Mouse (Mus musculus) effector memory CD4-positive, alpha-beta T cell, adult 7 months (primary cell): ENCODE results near the gene Palmd. TPM values are rescaled to one million over a fixed set of nuclear protein-coding genes. Genes with fewer than 3 reads are reported as not detected.

Experiments used
- polyA plus RNA-seq: library from polyadenylated mRNA; unstranded; fragments of 100-300 nt; shearing (Covaris generic); gene quantifications from one replicate; pipeline ENCODE4 v1.2.1, GENCODE M21; 2017

Gene Palmd
- not detected for polyA plus RNA-seq

DNA sequence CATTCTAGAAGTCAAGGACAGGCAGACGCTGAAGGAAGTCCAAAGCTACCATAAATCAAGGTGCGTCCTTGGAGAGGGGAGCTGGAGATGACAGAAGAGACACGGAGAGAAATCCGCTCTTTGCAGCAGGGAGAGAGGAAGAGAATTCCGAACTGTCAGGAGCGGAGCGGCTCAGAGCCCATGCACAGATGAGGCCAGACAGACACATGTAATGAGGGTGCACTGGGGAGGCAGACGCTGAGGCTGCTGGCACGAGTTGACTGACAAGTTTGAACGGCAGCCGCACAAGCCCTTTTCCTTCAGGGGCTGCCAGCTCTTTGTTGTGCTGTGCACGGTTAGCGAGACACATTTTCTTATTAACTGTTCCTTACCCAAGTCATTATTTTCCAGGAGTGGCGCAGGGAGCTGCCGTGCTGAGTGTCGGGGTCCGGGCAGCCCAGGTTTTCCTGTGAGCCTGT is at the start of gene Palmd:
TSS of gene Palmd (minus strand) at position 448 of the 458 bp plus-strand sequence.

GRCm38 (mm10) chr3:116967967-116968366 is 820 bp downstream of the Palmd start, which contains the start of gene 4930455H04Rik:
TSS of gene 4930455H04Rik (plus strand) at chr3:116968267.

Other genes with a start within 250 kb of the Palmd start
- gene Agl, start 160.8 kb downstream of the Palmd start, polyA plus RNA-seq: 5.3 TPM
- 24.5 TPM for gene Frrs1, start 109.5 kb downstream of the Palmd start, polyA plus RNA-seq
- not detected for gene 4930455H04Rik, start 720 bp downstream of the Palmd start, polyA plus RNA-seq